Mouse (Mus musculus) thymus, adult 2 months (tissue): ENCODE measurements around the gene Kcnd2. TPM values are rescaled to one million over a fixed set of nuclear protein-coding genes. Genes with fewer than 3 reads are reported as not detected.

ENCODE experiments used
- DNase-seq: peaks from one replicate; pipeline ENCODE4 v3.0.0; 2021
- H3K27ac ChIP-seq: fragments of 200-500 bp; 2 replicates; pipeline ENCODE4 v1.5.1; 2012; ENCODE audit warnings: low read length, control low read depth; ENCODE audit not compliant: control insufficient read depth, insufficient read depth
- H3K27me3 ChIP-seq: fragments of 200-500 bp; 2 replicates; pipeline ENCODE4 v1.6.1; 2012; ENCODE audit warnings: mild to moderate bottlenecking, low read length, moderate library complexity, mixed read lengths; ENCODE audit not compliant: control insufficient read depth, insufficient read depth
- H3K36me3 ChIP-seq: fragments of 200-500 bp; 2 replicates; pipeline ENCODE4 v1.6.1; 2012; ENCODE audit warnings: mild to moderate bottlenecking, low read length, moderate library complexity; ENCODE audit not compliant: control insufficient read depth, insufficient read depth
- H3K4me1 ChIP-seq: fragments of 200-500 bp; replicated peaks from 2 replicates; pipeline ENCODE4 v1.6.1; 2012; ENCODE audit warnings: low read length; ENCODE audit not compliant: control insufficient read depth, insufficient read depth
- H3K4me3 ChIP-seq: fragments of 200-500 bp; 2 replicates; pipeline ENCODE4 v1.5.1; 2012; ENCODE audit warnings: mild to moderate bottlenecking, low read length, control low read depth, moderate library complexity; ENCODE audit not compliant: control insufficient read depth, insufficient read depth
- CTCF ChIP-seq: fragments of 200-500 bp; IDR thresholded peaks from 2 replicates; pipeline ENCODE4 v1.5.1; 2012; ENCODE audit warnings: mild to moderate bottlenecking, control low read depth, low read length, moderate library complexity, borderline replicate concordance; ENCODE audit not compliant: control insufficient read depth, poor library complexity, insufficient read depth; ENCODE audit errors: extremely low read depth
- POLR2A ChIP-seq: fragments of 200-500 bp; IDR thresholded peaks from 2 replicates; pipeline ENCODE4 v1.6.1; 2012; ENCODE audit warnings: mild to moderate bottlenecking, low read length, control low read depth, moderate library complexity; ENCODE audit not compliant: control insufficient read depth, poor library complexity, insufficient read depth; ENCODE audit errors: extremely low read depth
- WGBS: fragments of 180-500 bp; shearing (Covaris S2); methylation state at CpG from one replicate; pipeline ENCODE4 v1.1.7; 2018; 5-methylcytosine and 5-hydroxymethylcytosine counted together
- polyA plus RNA-seq: library from polyadenylated mRNA; depleted of rRNA; stranded (reverse); fragments of >200 nt; gene quantifications from 2 replicates; pipeline ENCODE4 v1.2.3, GENCODE M21; 2012

Kcnd2 gene
- polyA plus RNA-seq, 1 experiment, result 0.50 TPM

DNA sequence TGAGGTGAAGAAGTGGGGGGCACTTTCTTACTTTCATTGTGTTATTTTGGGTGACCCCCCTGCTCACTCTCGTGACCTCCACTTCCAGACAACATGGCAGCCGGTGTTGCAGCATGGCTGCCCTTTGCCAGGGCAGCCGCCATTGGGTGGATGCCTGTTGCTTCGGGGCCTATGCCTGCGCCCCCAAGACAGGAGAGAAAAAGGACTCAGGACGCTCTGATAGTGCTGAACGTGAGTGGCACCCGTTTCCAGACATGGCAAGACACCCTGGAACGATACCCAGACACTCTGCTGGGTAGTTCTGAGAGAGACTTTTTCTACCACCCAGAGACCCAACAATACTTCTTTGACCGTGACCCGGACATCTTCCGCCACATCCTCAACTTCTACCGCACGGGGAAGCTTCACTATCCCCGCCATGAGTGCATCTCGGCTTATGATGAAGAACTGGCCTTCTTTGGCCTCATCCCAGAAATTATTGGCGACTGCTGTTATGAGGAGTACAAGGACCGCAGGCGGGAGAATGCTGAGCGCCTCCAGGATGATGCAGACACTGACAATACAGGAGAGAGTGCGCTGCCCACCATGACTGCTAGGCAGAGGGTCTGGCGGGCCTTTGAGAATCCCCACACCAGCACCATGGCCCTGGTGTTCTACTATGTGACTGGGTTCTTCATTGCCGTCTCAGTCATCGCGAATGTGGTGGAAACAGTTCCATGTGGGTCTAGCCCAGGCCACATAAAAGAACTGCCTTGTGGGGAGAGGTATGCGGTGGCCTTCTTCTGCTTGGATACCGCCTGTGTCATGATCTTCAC, 1.1 kb downstream of the Kcnd2 start:
- no peaks in the 10 kb centered on the region for H3K36me3 ChIP-seq
- H3K4me1 ChIP-seq, result no peaks in the 10 kb centered on the region
- no peak overlapping the region for H3K4me3 ChIP-seq
- WGBS, result 93% methylated on average over 27 of the region's 27 CpGs
- TF ChIP-seq POLR2A (no peak), CTCF (no peak)
- no peak overlapping the region for H3K27ac ChIP-seq
- H3K27me3 ChIP-seq, result peaks cover 7% of the 10 kb centered on the region
- no peak for DNase-seq

DNA sequence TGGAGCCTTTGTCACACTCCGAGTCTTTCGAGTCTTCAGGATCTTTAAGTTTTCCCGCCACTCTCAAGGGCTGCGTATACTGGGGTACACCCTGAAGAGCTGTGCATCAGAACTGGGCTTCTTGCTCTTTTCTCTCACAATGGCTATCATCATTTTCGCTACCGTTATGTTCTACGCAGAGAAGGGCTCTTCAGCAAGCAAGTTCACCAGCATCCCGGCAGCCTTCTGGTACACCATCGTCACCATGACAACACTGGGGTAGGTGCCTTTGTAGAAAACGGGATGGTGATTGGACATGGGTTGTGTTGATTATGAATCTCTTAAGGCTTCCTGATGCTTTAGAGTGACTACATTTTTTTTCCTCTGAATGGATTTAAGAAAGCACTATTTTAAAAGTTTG, 1.9 kb downstream of the Kcnd2 start:
- Histone ChIP-seq H3K4me1 (no peaks in the 10 kb centered on the region), H3K27me3 (peaks cover 7% of the 10 kb centered on the region), H3K27ac (no peak overlapping the region), H3K4me3 (no peak overlapping the region), H3K36me3 (no peaks in the 10 kb centered on the region)
- TF ChIP-seq POLR2A, result no peak
- no peak for TF ChIP-seq CTCF
- 94% methylated on average over 10 of the region's 10 CpGs for WGBS
- no peak for DNase-seq

DNA sequence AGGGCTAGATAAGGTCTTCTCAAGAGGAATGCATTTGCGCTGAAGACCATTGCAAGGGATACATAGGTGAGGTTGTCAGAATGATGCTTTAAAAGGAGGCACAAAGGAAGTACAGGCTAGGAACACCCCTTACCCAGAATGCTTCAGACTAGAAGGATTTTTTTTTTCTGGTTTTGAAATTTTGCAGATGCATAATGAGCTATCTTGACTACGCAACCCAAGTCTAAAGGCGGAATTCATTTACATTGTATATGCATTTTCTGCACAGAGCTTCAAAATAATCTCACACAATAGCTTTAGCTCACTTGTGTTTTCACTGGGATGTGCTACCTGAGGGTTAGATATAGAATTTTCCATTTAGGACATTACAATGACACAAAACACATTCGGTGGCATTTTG, 10.8 kb downstream of the Kcnd2 start:
- WGBS, result 93% methylated on average over 4 of the region's 4 CpGs
- H3K27ac ChIP-seq, result no peak overlapping the region
- no peak for TF ChIP-seq POLR2A
- TF ChIP-seq CTCF, result no peak
- H3K27me3 ChIP-seq, result no peaks in the 10 kb centered on the region
- DNase-seq, result no peak
- no peaks in the 10 kb centered on the region for H3K4me1 ChIP-seq
- H3K36me3 ChIP-seq, result no peaks in the 10 kb centered on the region
- H3K4me3 ChIP-seq, result no peak overlapping the region

DNA sequence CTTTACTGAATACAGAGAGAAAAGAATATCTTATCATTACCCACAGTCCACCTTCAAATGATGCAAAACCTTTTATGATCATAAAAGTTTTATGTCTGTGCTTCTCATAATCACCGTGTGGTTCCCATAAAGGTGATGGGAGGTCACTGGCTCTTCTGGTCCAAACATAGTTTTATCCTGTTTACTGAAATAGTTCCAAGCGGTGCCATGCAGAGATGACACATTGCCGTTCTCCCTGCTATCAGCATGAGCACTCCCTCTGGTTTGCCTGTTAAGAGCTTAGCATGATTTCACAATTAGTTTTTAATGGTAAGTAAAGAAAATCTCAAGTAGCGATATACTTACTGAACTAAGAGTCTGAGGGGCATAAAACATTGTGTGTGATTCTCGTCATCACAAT, 43.7 kb downstream of the Kcnd2 start:
- no peak for DNase-seq
- Histone ChIP-seq H3K4me3 (no peak overlapping the region), H3K36me3 (no peaks in the 10 kb centered on the region), H3K27ac (no peak overlapping the region), H3K4me1 (no peaks in the 10 kb centered on the region), H3K27me3 (no peaks in the 10 kb centered on the region)
- TF ChIP-seq POLR2A (no peak), CTCF (no peak)
- 95% methylated on average over 5 of the region's 5 CpGs for WGBS

DNA sequence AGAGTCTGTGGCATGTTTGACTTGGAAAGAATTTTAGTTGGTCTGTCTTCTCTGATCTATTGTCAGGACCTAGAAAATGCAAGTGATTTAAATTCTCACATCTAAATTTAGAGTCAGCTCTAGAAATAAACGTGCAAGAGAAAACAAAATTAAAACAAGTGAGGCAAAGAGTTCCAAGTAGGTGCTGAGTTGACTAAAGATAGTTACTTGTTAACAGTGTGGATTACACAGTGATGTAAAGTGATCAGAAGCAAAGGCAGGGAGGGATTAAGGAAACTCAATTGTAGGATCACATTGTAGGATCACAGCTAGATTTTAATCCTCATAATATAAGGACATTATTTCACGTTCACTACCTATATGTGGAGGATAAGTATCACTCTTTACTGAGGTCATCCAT, 52.6 kb downstream of the Kcnd2 start:
- Histone ChIP-seq H3K27me3 (no peaks in the 10 kb centered on the region), H3K36me3 (no peaks in the 10 kb centered on the region), H3K27ac (no peak overlapping the region), H3K4me1 (no peaks in the 10 kb centered on the region), H3K4me3 (no peak overlapping the region)
- 65% methylated on average over 2 of the region's 2 CpGs for WGBS
- TF ChIP-seq CTCF (no peak), POLR2A (no peak)
- no peak for DNase-seq

DNA sequence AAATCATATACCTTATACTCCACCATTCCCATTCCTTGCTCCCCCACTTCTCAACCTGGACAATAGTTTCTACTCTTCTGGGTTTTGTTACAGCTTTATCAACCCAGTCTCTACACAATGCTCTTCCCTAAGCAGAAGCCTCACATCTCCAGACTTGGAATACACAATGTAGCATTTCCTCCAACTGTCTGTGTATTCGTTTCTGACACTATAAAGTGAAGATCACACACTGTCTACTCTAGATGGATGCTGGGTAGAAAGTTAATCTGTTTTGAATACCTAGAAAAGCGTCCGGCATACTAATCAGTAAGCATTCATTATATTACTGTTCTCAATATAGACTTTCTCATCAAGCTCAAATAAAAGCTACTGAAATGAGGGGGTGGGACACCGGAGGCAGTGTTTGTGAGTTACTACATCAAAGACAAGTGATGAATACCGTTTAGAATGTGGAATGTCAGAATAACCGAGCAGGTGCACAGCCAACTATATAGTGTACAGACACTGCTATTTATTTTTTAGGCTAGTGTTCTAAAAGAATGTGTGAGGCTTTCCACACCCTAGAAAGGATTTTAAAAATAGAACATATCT, 62.1 kb downstream of the Kcnd2 start:
- Histone ChIP-seq H3K4me3 (no peak overlapping the region), H3K27me3 (no peaks in the 10 kb centered on the region), H3K27ac (no peak overlapping the region), H3K4me1 (no peaks in the 10 kb centered on the region), H3K36me3 (no peaks in the 10 kb centered on the region)
- TF ChIP-seq POLR2A (no peak), CTCF (no peak)
- 87% methylated on average over 6 of the region's 6 CpGs for WGBS
- DNase-seq, result no peak
